Mouse (Mus musculus) frontal cortex, postnatal 25 days (tissue): ENCODE data around the gene Ripk1.

ENCODE experiments used
- DNase-seq, 2 experiments: peaks; one replicate each; pipeline ENCODE4 v3.0.0; 2022; ENCODE audit warnings: low spot score in 2 of 2

Ripk1 gene

DNA sequence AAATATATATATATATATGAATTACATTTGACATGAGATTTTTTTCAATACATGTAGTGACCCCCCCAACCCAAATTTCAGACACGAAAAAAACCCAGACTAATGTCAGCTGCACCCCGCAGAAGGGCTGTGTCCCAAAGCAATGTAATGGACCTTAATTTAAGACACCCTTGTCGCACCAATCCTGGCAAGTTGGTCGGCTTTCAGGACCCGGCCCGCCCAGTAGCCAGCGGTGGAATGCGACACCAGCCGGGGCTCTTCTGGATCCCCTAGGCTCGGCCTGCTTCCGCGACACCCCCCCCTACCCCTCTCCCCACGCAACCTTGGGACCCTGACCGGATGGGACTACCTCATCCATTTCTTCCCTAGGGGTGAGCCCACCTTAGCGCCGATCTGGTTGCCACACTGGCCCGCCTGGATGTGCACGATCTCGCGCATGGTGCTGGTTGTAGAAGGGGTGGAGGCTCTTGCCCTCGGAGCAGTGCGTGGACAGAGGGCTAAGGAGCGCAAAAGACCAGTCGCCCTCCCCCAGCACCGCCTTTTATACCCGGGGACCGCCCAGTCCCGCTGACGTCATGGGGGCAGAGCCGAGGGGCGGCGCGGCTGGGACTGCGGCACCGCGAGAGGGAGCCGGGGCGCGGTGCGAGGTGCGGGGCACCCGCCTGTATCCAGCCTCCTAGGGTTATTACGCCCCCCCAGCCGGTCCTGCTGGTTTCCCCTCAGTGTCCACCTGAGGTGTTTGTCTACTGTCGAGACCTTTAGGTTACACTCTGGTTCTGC lies 75.5 kb downstream of the Ripk1 start, which contains the start of gene Tubb2a:
Gene Tubb2a (minus strand): TSS at position 516 of the 780 bp plus-strand sequence.
- peak; percentile 78 to 88 for DNase-seq

GRCm38 (mm10) chr13:34078500-34079280 lies 76.5 kb downstream of the Ripk1 start:
- DNase-seq = no peak

DNA sequence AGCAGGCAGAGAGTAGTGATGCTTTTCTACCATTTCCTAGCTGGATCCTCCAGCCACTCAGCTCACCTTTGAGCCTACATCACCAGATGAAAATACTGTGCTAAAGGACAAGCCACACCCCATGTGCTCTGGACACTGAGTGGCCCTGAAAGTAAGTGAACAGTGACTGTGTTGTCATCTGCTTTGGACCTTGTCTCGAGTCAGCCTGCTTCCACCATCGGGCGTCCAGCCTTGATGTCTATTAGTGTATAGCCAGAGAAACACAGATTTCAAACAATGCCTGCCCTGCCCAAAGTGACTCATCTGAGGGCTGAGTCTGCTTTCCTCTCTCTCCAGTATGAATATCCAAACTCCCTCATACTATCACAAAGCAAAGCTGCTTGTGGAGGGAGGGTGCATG lies 77.6 kb downstream of the Ripk1 start:
- DNase-seq = no peak

- no peak for DNase-seq
Measured at GRCm38 (mm10) chr13:34081926-34082325, 79.8 kb downstream of the Ripk1 start.

DNA sequence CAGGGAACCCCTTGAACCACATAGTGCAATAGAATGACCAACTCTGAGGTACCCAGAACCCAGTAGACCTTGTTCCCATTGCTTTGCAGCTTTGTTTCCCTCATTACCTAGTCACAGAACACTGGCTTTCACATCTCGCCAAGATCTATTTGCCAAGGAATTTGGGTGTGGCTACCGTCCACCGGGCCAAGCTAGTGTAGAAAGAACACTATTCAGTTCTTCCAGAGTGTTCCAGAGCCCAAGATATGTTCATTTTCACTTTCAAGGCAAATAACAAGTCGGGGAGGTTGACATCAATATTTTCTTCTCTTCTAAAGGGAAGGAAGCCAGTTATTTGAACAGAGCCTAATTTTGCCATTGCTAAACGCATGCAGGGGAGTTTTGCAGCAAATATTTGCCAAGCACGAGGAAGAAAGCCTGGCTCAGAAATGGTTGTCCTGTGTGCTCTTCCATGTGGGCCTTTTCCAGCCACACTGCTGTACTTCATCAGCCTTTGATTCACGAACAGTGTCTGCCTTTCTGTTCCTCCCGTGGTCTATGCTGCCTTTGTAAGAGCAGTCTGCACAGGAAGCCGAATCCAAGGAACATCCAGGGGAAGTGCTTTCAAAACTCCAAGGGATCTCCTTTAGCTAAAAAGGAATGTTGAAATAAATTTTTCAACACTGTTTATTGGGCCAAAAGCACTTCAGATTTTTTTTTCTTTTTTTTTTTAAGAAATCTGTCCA lies 82.0 kb downstream of the Ripk1 start:
- DNase-seq = no peak
